Mouse (Mus musculus) heart, embryonic 14.5 days (tissue): ENCODE data around the gene Cpox. TPM values are rescaled to one million over a fixed set of nuclear protein-coding genes. Genes with fewer than 3 reads are reported as not detected.

ENCODE experiments used
- ATAC-seq: fragments of 200-750 bp; cut with Nextera tagmentation; 2 replicates; pipeline ENCODE4 v1.8.0; 2017; ENCODE audit warnings: low read depth, moderate TSS enrichment; ENCODE audit not compliant: insufficient number of reproducible peaks, insufficient read depth, low FRiP score
- H3K27ac ChIP-seq, 2 experiments: fragments of 200-500 bp in 1 of 2; fragments of 300-500 bp in 1 of 2; sonication (generic) in 1 of 2; replicated peaks in 1 of 2; 2 replicates each; pipeline ENCODE4 v1.5.1; 2012 to 2014; ENCODE audit warnings: low read depth in 2 of 2, low read length in 2 of 2, control low read depth in 1 of 2, mild to moderate bottlenecking in 1 of 2, mixed read lengths in 1 of 2; ENCODE audit not compliant: control insufficient read depth in 1 of 2, insufficient read depth in 1 of 2
- H3K27me3 ChIP-seq: fragments of 300-500 bp; sonication (generic); 2 replicates; pipeline ENCODE4 v1.6.1; 2014; ENCODE audit warnings: mild to moderate bottlenecking, low read length, control low read depth; ENCODE audit not compliant: control insufficient read depth, insufficient read depth
- H3K36me3 ChIP-seq: fragments of 300-500 bp; sonication (generic); 2 replicates; pipeline ENCODE4 v1.6.1; 2014; ENCODE audit warnings: mild to moderate bottlenecking, control low read depth, low read length, mixed read lengths; ENCODE audit not compliant: control insufficient read depth, insufficient read depth
- H3K4me1 ChIP-seq, 2 experiments: fragments of 200-500 bp in 1 of 2; fragments of 300-500 bp in 1 of 2; sonication (generic) in 1 of 2; 2 replicates each; pipeline ENCODE4 v1.6.1; 2012 to 2014; ENCODE audit warnings: low read length in 2 of 2, control low read depth in 1 of 2, mixed read lengths in 1 of 2; ENCODE audit not compliant: control insufficient read depth in 2 of 2, insufficient read depth in 2 of 2
- H3K4me2 ChIP-seq: fragments of 300-500 bp; sonication (generic); 2 replicates; pipeline ENCODE4 v1.6.1; 2014; ENCODE audit warnings: mild to moderate bottlenecking, low read length
- H3K4me3 ChIP-seq, 2 experiments: fragments of 200-500 bp in 1 of 2; fragments of 300-500 bp in 1 of 2; sonication (generic) in 1 of 2; 2 replicates each; pipeline ENCODE4 v1.5.1; 2012 to 2014; ENCODE audit warnings: low read length in 2 of 2, mild to moderate bottlenecking in 2 of 2, control low read depth in 1 of 2, low read depth in 1 of 2, moderate library complexity in 1 of 2; ENCODE audit not compliant: control insufficient read depth in 1 of 2, insufficient read depth in 1 of 2
- H3K9ac ChIP-seq: fragments of 300-500 bp; sonication (generic); 2 replicates; pipeline ENCODE4 v1.6.1; 2014; ENCODE audit warnings: mild to moderate bottlenecking, low read length
- H3K9me3 ChIP-seq: fragments of 300-500 bp; sonication (generic); 2 replicates; pipeline ENCODE4 v1.6.1; 2016; ENCODE audit warnings: low read length, control low read depth; ENCODE audit not compliant: control insufficient read depth
- WGBS: fragments of 180-500 bp; shearing (Covaris S2); extraction: QIAGEN DNeasy Blood & Tissue Kit; methylation state at CpG from one replicate; pipeline ENCODE4 v1.1.7; 2014; 5-methylcytosine and 5-hydroxymethylcytosine counted together
- polyA plus RNA-seq: library from polyadenylated mRNA; unstranded; fragments of >200 nt; fragmentation: Nextera tagmentation; extraction: Ambion mirVana; gene quantifications from 2 replicates; pipeline ENCODE4 v1.2.1, GENCODE M21; 2014

The Cpox gene
- polyA plus RNA-seq, 1 experiment from 2014 or later = 41.3 TPM

GRCm38 (mm10) chr16:58708601-58709475 is 38.7 kb downstream of the Cpox start:
- H3K4me3 ChIP-seq = no peak overlapping the region
- no peak for ATAC-seq
- H3K27ac ChIP-seq = no peak overlapping the region
- H3K27me3 ChIP-seq = no peaks in the 10 kb centered on the region
- H3K36me3 ChIP-seq = no peaks in the 10 kb centered on the region
- H3K4me1 ChIP-seq = peaks cover 0 to 5% of the 10 kb centered on the region in 2 experiments; a peak in 2 of 4 replicates
- no peak overlapping the region for H3K9ac ChIP-seq
- H3K4me2 ChIP-seq = no peak overlapping the region
- H3K9me3 ChIP-seq = no peaks in the 10 kb centered on the region
- 81% methylated on average over 3 of the region's 3 CpGs for WGBS

GRCm38 (mm10) chr16:58709536-58709935 is 39.4 kb downstream of the Cpox start:
- no peak for ATAC-seq
- H3K27ac ChIP-seq = no peak overlapping the region
- H3K27me3 ChIP-seq = no peaks in the 10 kb centered on the region
- 78% methylated on average over 4 of the region's 4 CpGs for WGBS
- H3K36me3 ChIP-seq = no peaks in the 10 kb centered on the region
- no peak overlapping the region for H3K4me3 ChIP-seq
- no peaks in the 10 kb centered on the region for H3K9me3 ChIP-seq
- no peak overlapping the region for H3K4me2 ChIP-seq
- H3K9ac ChIP-seq = no peak overlapping the region
- H3K4me1 ChIP-seq = no peaks in the 10 kb centered on the region

- Histone ChIP-seq H3K9ac (no peak overlapping the region), H3K4me3 (no peak overlapping the region), H3K27me3 (no peaks in the 10 kb centered on the region), H3K9me3 (no peaks in the 10 kb centered on the region), H3K36me3 (no peaks in the 10 kb centered on the region), H3K4me1 (no peaks in the 10 kb centered on the region), H3K27ac (no peak overlapping the region), H3K4me2 (no peak overlapping the region)
- WGBS = 80% methylated on average over 8 of the region's 8 CpGs
- ATAC-seq = no peak
Observed at GRCm38 (mm10) chr16:58712221-58712620, 42.1 kb downstream of the Cpox start.

GRCm38 (mm10) chr16:58713128-58713527 is 43.0 kb downstream of the Cpox start:
- H3K27ac ChIP-seq = no peak overlapping the region
- H3K9ac ChIP-seq = no peak overlapping the region
- 90% methylated on average over 1 of the region's 1 CpGs for WGBS
- no peak for ATAC-seq
- no peaks in the 10 kb centered on the region for H3K9me3 ChIP-seq
- H3K27me3 ChIP-seq = no peaks in the 10 kb centered on the region
- no peaks in the 10 kb centered on the region for H3K4me1 ChIP-seq
- no peak overlapping the region for H3K4me3 ChIP-seq
- no peaks in the 10 kb centered on the region for H3K36me3 ChIP-seq
- H3K4me2 ChIP-seq = no peak overlapping the region

GRCm38 (mm10) chr16:58715018-58715417 is 44.9 kb downstream of the Cpox start:
- H3K9ac ChIP-seq = no peak overlapping the region
- no peak overlapping the region for H3K4me3 ChIP-seq
- no peaks in the 10 kb centered on the region for H3K4me1 ChIP-seq
- no peak overlapping the region for H3K27ac ChIP-seq
- WGBS = 54% methylated on average over 4 of the region's 4 CpGs
- H3K36me3 ChIP-seq = no peaks in the 10 kb centered on the region
- no peaks in the 10 kb centered on the region for H3K9me3 ChIP-seq
- no peak overlapping the region for H3K4me2 ChIP-seq
- ATAC-seq = no peak
- H3K27me3 ChIP-seq = no peaks in the 10 kb centered on the region

GRCm38 (mm10) chr16:58718666-58719120 is 48.6 kb downstream of the Cpox start, which contains the start of gene Gpr15:
Gpr15 (minus strand) TSS chr16:58719070.
- Histone ChIP-seq H3K4me3 (no peak within 1 kb of the TSS), H3K36me3 (no peaks in the 10 kb centered on the region), H3K4me1 (no peaks in the 10 kb centered on the region), H3K9me3 (no peaks in the 10 kb centered on the region), H3K27ac (no peak within 1 kb of the TSS), H3K9ac (no peak within 1 kb of the TSS), H3K4me2 (no peak within 1 kb of the TSS), H3K27me3 (no peaks in the 10 kb centered on the region)
- 91% methylated on average over 7 of the region's 7 CpGs for WGBS
- no peak for ATAC-seq

- no peak overlapping the region for H3K9ac ChIP-seq
- no peak overlapping the region for H3K27ac ChIP-seq
- WGBS = 78% methylated on average over 2 of the region's 2 CpGs
- H3K4me3 ChIP-seq = no peak overlapping the region
- no peak for ATAC-seq
- H3K4me2 ChIP-seq = no peak overlapping the region
- no peaks in the 10 kb centered on the region for H3K27me3 ChIP-seq
- H3K9me3 ChIP-seq = no peaks in the 10 kb centered on the region
- no peaks in the 10 kb centered on the region for H3K36me3 ChIP-seq
- no peaks in the 10 kb centered on the region for H3K4me1 ChIP-seq
Observed at GRCm38 (mm10) chr16:58722292-58722691, 52.2 kb downstream of the Cpox start.
